Mouse (Mus musculus): ENCODE measurements at regions not wholly inside any gene's neighbourhood (a gene's known extent, or its start where the extent isn't known, plus 50 kb on each side); places are given as distances from the start of the nearest gene placed in this dataset.

GRCm38 (mm10) chr13:25362627-25362967 lies 92.3 kb upstream of the Nrsn1 start:
- no peak for TF ChIP-seq CTCF (IDR thresholded peaks at IDR 0.05; ENCODE audit: low read depth)
- TF ChIP-seq EP300 (IDR thresholded peaks at IDR 0.05; ENCODE audit: low read depth): no peak
